Mouse (Mus musculus) bone marrow, adult 2 months (tissue): ENCODE data around the gene Nadsyn1. TPM values are rescaled to one million over a fixed set of nuclear protein-coding genes. Genes with fewer than 3 reads are reported as not detected.

ENCODE experiments used
- H3K27ac ChIP-seq: fragments of 200-500 bp; 2 replicates; pipeline ENCODE4 v1.5.1; 2012; ENCODE audit warnings: low read depth, mild to moderate bottlenecking, control low read depth, inconsistent platforms, low read length; ENCODE audit not compliant: control insufficient read depth, poor library complexity, insufficient read depth
- H3K4me1 ChIP-seq: fragments of 200-500 bp; 2 replicates; pipeline ENCODE4 v1.6.1; 2011; ENCODE audit warnings: low read length; ENCODE audit not compliant: control insufficient read depth, insufficient read depth
- H3K4me3 ChIP-seq: fragments of 200-500 bp; replicated peaks from 2 replicates; pipeline ENCODE3; 2011; ENCODE audit warnings: mild to moderate bottlenecking, low read depth, low read length, control low read depth; ENCODE audit not compliant: control insufficient read depth
- CTCF ChIP-seq: fragments of 200-500 bp; IDR thresholded peaks from 2 replicates; pipeline ENCODE4 v1.5.1; 2011; ENCODE audit warnings: low read length, control low read depth; ENCODE audit not compliant: control insufficient read depth, insufficient read depth
- POLR2A ChIP-seq: fragments of 200-500 bp; IDR thresholded peaks from 2 replicates; pipeline ENCODE4 v1.6.1; 2011; ENCODE audit warnings: low read depth, mild to moderate bottlenecking, control low read depth, low read length, borderline replicate concordance; ENCODE audit not compliant: control insufficient read depth
- WGBS: fragments of 180-500 bp; shearing (Covaris S2); methylation state at CpG from one replicate; pipeline ENCODE4 v1.1.7; 2018; 5-methylcytosine and 5-hydroxymethylcytosine counted together
- polyA plus RNA-seq: library from polyadenylated mRNA; stranded (reverse); fragments of >200 nt; gene quantifications from 2 replicates; pipeline ENCODE4 v1.2.4, GENCODE M21; 2011; ENCODE audit warnings: low replicate concordance; ENCODE audit not compliant: missing spikeins, insufficient read depth, insufficient read length

The Nadsyn1 gene
- polyA plus RNA-seq, 1 experiment, result 4.4 TPM

DNA sequence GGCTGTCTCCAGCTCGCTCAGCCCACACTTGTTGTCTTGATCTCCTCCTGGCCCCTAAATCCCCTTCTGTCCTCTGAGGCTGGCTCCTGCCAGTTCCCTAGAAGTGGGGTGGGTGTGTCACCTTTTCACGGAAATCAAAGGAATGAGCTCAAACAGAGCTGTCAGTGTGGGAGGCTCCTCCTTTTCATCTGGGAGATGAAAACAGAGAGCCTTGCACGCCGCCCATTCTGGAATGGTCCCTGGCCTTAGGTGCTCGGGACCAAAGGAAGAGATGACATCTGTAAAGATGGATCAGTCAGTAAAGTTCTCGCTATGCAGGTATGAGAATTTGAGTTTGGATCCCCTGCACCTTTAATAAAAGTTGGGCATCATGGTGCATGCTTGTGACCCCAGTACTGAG is 55.8 kb downstream of the Nadsyn1 start, which contains the start of gene Mrgprg:
Gene Mrgprg, minus strand, starts transcription at position 101 of the 400 bp plus-strand sequence.
- TF ChIP-seq CTCF (no peak), POLR2A (no peak)
- Histone ChIP-seq H3K27ac (no peak within 1 kb of the TSS), H3K4me1 (no peaks in the 10 kb centered on the region; the same call in 1 of the 2 replicates), H3K4me3 (no peak within 1 kb of the TSS)
- 77% methylated on average over 6 of the region's 6 CpGs for WGBS

DNA sequence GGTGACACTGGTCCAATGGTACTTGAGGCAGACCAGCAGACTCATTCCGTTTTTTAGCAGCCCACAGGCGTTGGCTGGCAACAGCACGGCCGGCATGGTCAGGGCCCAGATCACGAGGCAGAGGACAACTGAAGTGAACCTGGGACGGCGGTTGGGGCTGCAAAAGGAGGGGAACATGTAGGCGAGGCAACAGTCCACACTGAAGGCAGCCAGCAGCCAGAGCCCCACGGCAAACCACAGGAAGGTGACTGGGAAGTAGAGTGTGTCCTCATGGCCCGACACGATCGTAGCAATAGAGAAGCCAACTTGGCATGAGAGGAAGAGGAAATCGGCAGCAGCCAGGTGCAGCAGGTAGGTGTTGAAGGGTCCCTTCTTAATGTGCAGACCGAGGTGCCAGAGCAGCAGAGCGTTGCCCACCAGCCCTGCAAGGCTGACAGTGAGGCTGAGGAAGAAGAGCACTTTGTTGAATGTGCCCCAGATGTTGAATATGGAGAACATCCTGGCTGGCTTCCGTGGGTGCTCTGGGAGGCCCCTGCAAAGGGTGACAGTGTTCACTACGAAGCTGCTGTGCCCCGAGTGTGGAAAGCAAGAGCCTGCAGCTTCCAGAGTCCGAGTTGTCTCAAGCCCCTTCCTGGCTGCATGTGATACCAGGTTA is 57.6 kb downstream of the Nadsyn1 start:
- H3K27ac ChIP-seq, result no peak overlapping the region
- no peak overlapping the region for H3K4me3 ChIP-seq
- WGBS, result 8% methylated on average over 19 of the region's 19 CpGs
- TF ChIP-seq CTCF (no peak), POLR2A (no peak)
- no peaks in the 10 kb centered on the region for H3K4me1 ChIP-seq

- 11% methylated on average over 3 of the region's 3 CpGs for WGBS
- H3K27ac ChIP-seq, result no peak overlapping the region
- TF ChIP-seq POLR2A (no peak), CTCF (peak; percentile 52)
- no peaks in the 10 kb centered on the region for H3K4me1 ChIP-seq
- no peak overlapping the region for H3K4me3 ChIP-seq
Observed at GRCm38 (mm10) chr7:143763794-143764193, 58.9 kb downstream of the Nadsyn1 start.

DNA sequence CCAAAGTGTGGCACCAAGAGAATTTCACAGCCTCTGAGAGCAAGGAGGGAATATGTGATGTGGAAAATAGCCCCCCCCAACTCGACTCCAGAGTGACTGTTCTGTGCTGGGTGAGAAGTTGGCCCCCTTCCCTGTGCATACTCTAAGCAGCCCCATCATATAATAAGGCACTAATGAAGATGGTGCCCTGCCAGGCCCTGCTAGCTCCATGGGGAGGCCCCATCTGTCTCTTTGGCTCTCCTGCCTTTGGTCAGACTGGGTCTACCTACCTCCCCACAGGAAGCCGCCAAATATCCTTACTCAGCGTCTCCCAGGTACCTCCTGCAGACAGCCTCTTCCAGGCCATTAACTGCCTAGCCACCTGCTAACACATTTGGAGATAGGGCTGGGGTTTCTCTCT is 63.7 kb downstream of the Nadsyn1 start:
- H3K4me1 ChIP-seq, result no peaks in the 10 kb centered on the region
- WGBS, result 75% methylated on average over 3 of the region's 3 CpGs
- H3K27ac ChIP-seq, result no peak overlapping the region
- TF ChIP-seq POLR2A (no peak), CTCF (no peak)
- no peak overlapping the region for H3K4me3 ChIP-seq

DNA sequence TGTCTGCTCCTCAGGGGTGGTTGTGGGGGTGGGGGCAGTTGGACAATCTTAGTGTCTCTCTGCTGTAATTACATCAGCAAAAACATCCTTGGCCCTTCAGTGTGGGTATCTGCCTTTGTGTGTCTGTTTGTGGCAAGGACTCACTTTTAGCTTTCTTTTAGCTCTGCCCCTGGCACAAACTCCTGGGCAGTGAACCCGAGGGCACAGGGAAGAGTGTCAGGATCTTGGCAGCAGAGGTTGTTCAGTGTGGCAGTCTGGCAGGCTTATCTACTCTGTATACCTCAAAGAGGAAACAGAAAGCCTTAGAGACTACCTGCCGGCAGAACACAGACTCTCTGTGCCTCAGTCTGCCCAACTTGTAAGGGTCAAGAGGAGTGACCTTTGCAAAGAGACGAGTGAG is 65.0 kb downstream of the Nadsyn1 start:
- WGBS, result 33% methylated on average over 3 of the region's 3 CpGs
- Histone ChIP-seq H3K4me3 (no peak overlapping the region), H3K27ac (no peak overlapping the region), H3K4me1 (no peaks in the 10 kb centered on the region)
- TF ChIP-seq POLR2A (no peak), CTCF (no peak)

- Histone ChIP-seq H3K4me3 (peak overlapping the region; percentile 73), H3K4me1 (no peaks in the 10 kb centered on the region), H3K27ac (no peak overlapping the region; the same call in 1 of the 2 replicates)
- TF ChIP-seq POLR2A (peak; percentile 68; the same call in 1 of the 2 replicates), CTCF (no peak)
- under 1% methylated on average over 15 of the region's 15 CpGs for WGBS
Observed at GRCm38 (mm10) chr7:143757027-143757390, 65.6 kb downstream of the Nadsyn1 start.

DNA sequence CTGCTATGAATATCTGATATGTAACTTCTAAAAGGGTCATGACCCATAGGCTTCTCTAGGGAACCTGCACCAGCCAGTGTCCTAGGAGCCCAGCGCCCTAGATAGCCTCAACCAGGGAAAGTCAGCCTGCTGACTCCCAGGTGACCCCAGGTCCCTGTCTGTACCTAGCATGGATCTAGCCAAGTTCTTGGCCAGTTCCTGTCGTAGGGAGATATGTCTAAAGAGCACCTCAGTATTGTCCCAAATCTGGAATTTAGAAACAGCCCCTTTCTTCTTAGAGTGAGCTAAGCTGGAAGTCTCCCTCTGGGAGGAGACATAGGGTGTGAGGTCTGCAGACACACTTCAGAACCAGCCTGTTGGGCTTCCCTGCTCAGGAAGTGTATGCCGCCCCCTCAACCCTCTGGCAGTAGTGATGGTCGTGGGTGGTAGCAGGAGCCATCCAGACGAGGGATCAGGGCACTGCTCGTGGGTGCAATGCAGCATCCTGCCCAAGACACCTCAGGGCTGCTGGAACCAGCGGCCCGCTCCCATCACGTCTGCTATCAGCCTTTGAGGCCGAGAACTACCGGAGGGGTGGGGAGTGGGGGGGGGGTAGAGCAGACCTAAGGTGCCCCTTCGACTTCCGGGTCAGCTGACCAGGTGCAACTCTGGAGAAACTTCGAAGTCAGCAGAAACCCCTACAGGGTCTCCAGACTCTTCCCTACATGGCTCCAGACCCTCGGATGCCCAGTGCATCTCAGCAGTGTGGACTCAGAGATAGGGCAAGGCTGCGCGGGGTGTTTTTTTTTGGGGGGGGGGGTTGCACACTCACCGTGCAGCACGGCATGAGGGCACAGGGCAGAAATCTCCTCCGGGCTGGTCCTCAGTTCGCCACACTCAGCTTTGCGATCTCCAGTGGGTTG is 66.3 kb downstream of the Nadsyn1 start, which contains the start of gene Osbpl5:
Gene Osbpl5, minus strand, starts transcription at position 861 of the 902 bp plus-strand sequence.
- H3K4me3 ChIP-seq, result peak within 1 kb of the TSS; percentile 73
- TF ChIP-seq POLR2A, result no peak
- no peak for TF ChIP-seq CTCF
- whole genome bisulfite sequencing, result 17% methylated on average over 22 of the region's 22 CpGs
- H3K27ac ChIP-seq, result no peak within 1 kb of the TSS; the same call in 1 of the 2 replicates
- no peaks in the 10 kb centered on the region for H3K4me1 ChIP-seq
